Mouse (Mus musculus) ES-E14 (cell line): ENCODE measurements around the gene G430095P16Rik. TPM values are rescaled to one million over a fixed set of nuclear protein-coding genes. Genes with fewer than 3 reads are reported as not detected.
A peak's percentile ranks its signal among the peaks of the same experiment; 100 is the strongest.

Experiments
- DNase-seq: peaks from one replicate; pipeline ENCODE4 v3.0.0-alpha.2; 2013; ENCODE audit warnings: low read depth, low spot score
- H3K27ac ChIP-seq: 2 replicates; pipeline ENCODE4 v1.5.1; 2012; ENCODE audit warnings: low read depth, mild to moderate bottlenecking, low read length, moderate library complexity, mixed read lengths; ENCODE audit not compliant: poor library complexity, insufficient read depth, severe bottlenecking
- H3K36me3 ChIP-seq: 2 replicates; pipeline ENCODE4 v1.6.1; 2012; ENCODE audit warnings: mild to moderate bottlenecking, low read length, moderate library complexity, mixed read lengths; ENCODE audit not compliant: control insufficient read depth, poor library complexity, insufficient read depth, severe bottlenecking
- H3K4me1 ChIP-seq, 2 experiments: fragments of 150-350 bp in 1 of 2; sonication (generic) in 1 of 2; 2 replicates each; pipeline ENCODE4 v1.6.1; 2012; ENCODE audit warnings: low read length in 2 of 2, mild to moderate bottlenecking in 1 of 2, mixed read lengths in 1 of 2; ENCODE audit not compliant: control insufficient read depth in 2 of 2, insufficient read depth in 2 of 2, poor library complexity in 1 of 2
- H3K4me3 ChIP-seq, 2 experiments: fragments of 150-350 bp in 1 of 2; sonication (generic) in 1 of 2; 2 replicates each; pipeline ENCODE4 v1.5.1; 2012; ENCODE audit warnings: low read length in 2 of 2, low read depth in 1 of 2, mild to moderate bottlenecking in 1 of 2, mixed read lengths in 1 of 2; ENCODE audit not compliant: insufficient read depth in 1 of 2, poor library complexity in 1 of 2, severe bottlenecking in 1 of 2
- H3K9ac ChIP-seq: 2 replicates; pipeline ENCODE4 v1.6.1; 2012; ENCODE audit warnings: low read depth, mild to moderate bottlenecking, low read length, mixed read lengths; ENCODE audit not compliant: poor library complexity, insufficient read depth, severe bottlenecking
- H3K9me3 ChIP-seq: fragments of 150-350 bp; sonication (generic); 2 replicates; pipeline ENCODE4 v1.6.1; 2012; ENCODE audit warnings: low read depth, mild to moderate bottlenecking, low read length; ENCODE audit not compliant: control insufficient read depth, insufficient read depth
- CHD2 ChIP-seq: IDR thresholded peaks from 2 replicates; pipeline ENCODE4 v1.6.1; 2014; ENCODE audit warnings: mild to moderate bottlenecking, low read depth, low read length, inconsistent platforms
- HCFC1 ChIP-seq: IDR thresholded peaks from 2 replicates; pipeline ENCODE4 v1.6.1; 2012; ENCODE audit warnings: low read length, inconsistent platforms, borderline replicate concordance; ENCODE audit not compliant: insufficient read depth
- MAFK ChIP-seq: IDR thresholded peaks from 2 replicates; pipeline ENCODE4 v1.6.1; 2014; ENCODE audit warnings: mild to moderate bottlenecking, low read depth, low read length, inconsistent platforms; ENCODE audit not compliant: insufficient read depth
- ZC3H11A ChIP-seq: IDR thresholded peaks from 2 replicates; pipeline ENCODE4 v1.6.1; 2012; ENCODE audit warnings: low read depth, mild to moderate bottlenecking, inconsistent platforms, low read length, borderline replicate concordance
- ZNF384 ChIP-seq: IDR thresholded peaks from 2 replicates; pipeline ENCODE4 v1.6.1; 2012; ENCODE audit warnings: low read depth, low read length, inconsistent platforms
- in situ Hi-C, 2 experiments: fragments of 600-800 bp; cut with MboI; formaldehyde crosslinking; loops; one replicate each; pipeline ENCODE4 v1.15.1; 2025; ENCODE audit warnings: low sequenced_read_pairs in 2 of 2, inconsistent platforms in 1 of 2; ENCODE audit not compliant: unreplicated experiment in 2 of 2
- total RNA-seq: library from RNA; depleted of rRNA; stranded (reverse); fragments of 300-350 nt; gene quantifications from 2 replicates; pipeline ENCODE4 v1.2.3, GENCODE M21; 2012

The G430095P16Rik gene
- total RNA-seq, 1 experiment: 2.1 TPM

DNA sequence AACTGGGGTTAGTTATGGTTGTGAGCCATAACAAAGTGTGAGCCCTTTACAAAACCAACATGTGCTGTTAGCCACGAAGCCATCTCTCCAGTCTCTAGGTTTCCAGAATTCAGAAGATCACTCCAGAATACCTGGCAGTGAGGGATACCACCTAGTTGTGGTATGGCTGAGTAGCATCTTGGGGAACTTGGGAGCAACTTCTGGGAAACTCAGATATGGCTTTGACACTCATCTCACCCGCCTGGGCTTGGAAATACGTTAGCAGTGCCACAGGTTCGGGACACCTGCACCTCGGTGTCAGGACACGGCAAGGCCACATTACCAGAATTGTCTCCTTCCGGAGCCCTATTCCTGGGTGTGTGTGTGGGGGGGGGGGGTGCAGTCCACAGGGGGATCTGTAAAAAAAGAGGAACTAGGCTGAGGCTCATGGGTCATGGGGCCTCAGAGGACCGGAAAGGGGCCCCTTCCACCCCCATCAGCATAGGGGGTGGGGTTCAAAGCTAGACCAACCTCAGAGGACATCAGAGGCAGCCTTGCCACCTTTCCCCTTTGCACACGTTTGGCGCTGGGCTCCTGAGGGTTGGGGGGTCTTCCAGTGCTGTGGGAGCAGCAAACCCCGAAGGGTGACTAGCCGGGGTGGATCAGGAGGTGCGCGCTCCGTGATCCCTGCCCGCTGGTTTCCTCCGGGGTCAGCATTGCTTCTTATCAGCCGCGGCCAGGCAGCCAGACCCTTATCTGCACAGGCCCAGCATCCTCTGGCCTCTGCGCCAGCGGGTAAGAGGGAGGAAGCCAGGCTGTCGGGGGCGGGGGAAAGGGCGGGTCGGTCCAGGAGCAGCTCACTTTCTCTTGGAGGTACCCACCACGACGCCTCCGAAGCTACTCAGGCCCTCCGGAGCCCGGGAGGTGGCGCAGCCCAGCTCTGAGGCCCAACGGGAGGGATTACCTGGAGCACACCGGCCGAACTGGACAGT lies 21.6 kb upstream of the G430095P16Rik start, which contains the start of gene Lyl1:
Gene Lyl1 (plus strand): TSS at position 517 of the 971 bp plus-strand sequence.
- peaks cover 27% of the 10 kb centered on the region for H3K36me3 ChIP-seq
- TF ChIP-seq MAFK (no peak), CHD2 (no peak), HCFC1 (no peak), ZNF384 (no peak), ZC3H11A (no peak)
- no peak within 1 kb of the TSS for H3K27ac ChIP-seq
- H3K4me1 ChIP-seq: peaks cover 2 to 26% of the 10 kb centered on the region in 2 experiments; a peak in 2 of 4 replicates
- in situ Hi-C loops: loop anchor here in 1 of 2 experiments (10.0 kb wide), 2 partner anchors 74 to 114 kb away; no protein-coding TSS in a partner anchor
- H3K9me3 ChIP-seq: no peaks in the 10 kb centered on the region
- peak within 1 kb of the TSS; percentile 0; the same call in 1 of the 2 replicates for H3K9ac ChIP-seq
- no peak for DNase-seq
- H3K4me3 ChIP-seq: peak within 1 kb of the TSS; percentile 19 to 35; a peak in 2 of 4 replicates

DNA sequence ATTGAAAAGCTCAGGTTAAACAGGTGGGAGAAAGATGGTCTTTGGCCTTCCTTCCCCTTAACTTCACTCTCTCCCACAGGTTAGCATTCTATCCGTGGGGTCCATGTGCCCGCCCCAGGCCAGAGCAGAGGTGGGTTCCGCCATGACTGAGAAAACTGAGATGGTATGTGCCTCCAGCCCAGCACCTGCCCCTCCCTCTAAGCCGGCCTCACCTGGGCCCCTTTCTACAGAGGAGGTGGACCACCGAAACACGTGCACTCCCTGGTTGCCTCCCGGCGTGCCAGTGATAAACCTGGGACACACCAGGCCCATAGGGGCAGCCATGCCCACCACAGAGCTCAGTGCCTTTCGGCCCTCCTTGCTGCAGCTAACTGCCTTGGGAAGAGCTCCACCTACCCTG lies 20.2 kb upstream of the G430095P16Rik start:
- peaks cover 20% of the 10 kb centered on the region for H3K36me3 ChIP-seq
- no peak overlapping the region for H3K4me3 ChIP-seq
- H3K9ac ChIP-seq: no peak overlapping the region
- peaks cover 2 to 36% of the 10 kb centered on the region in 2 experiments; a peak in 2 of 4 replicates for H3K4me1 ChIP-seq
- no peak for DNase-seq
- TF ChIP-seq ZNF384 (no peak), ZC3H11A (no peak), MAFK (no peak), HCFC1 (no peak), CHD2 (no peak)
- in situ Hi-C loops: loop anchor here in 1 of 2 experiments (10.0 kb wide), 2 partner anchors 72 to 112 kb away; no protein-coding TSS in a partner anchor
- no peaks in the 10 kb centered on the region for H3K9me3 ChIP-seq
- no peak overlapping the region for H3K27ac ChIP-seq

DNA sequence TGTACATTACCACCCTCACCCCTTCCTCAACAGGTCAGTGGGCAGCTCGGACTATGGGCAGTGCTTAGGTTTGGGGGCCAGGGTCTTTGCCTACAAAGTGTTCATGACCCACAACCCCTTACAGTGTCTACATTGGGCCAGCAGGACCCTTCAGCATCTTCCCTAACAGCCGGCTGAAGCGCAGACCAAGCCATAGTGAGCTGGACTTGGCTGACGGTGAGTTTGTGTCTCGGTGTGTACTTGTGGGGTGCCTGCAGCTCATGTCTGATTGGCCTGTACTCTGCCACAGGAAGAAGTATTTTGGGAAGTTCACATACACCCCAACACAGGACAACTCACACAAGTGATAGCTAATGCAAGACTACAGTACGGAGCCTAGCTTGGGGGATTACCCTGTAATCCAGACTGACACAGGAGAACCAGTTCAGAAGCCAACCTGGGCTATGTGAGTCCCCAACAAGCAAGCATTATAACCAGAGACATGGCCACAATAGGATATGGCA lies 19.8 kb upstream of the G430095P16Rik start:
- in situ Hi-C loops: loop anchor here in 1 of 2 experiments (10.0 kb wide), 2 partner anchors 72 to 112 kb away; no protein-coding TSS in a partner anchor
- Histone ChIP-seq H3K4me3 (no peak overlapping the region), H3K9me3 (no peaks in the 10 kb centered on the region), H3K4me1 (peaks cover 2 to 39% of the 10 kb centered on the region in 2 experiments; a peak in 2 of 4 replicates), H3K36me3 (peaks cover 17% of the 10 kb centered on the region), H3K9ac (no peak overlapping the region), H3K27ac (no peak overlapping the region)
- no peak for TF ChIP-seq ZC3H11A
- TF ChIP-seq ZNF384: no peak
- TF ChIP-seq HCFC1: no peak
- TF ChIP-seq MAFK: no peak
- TF ChIP-seq CHD2: no peak
- no peak for DNase-seq

DNA sequence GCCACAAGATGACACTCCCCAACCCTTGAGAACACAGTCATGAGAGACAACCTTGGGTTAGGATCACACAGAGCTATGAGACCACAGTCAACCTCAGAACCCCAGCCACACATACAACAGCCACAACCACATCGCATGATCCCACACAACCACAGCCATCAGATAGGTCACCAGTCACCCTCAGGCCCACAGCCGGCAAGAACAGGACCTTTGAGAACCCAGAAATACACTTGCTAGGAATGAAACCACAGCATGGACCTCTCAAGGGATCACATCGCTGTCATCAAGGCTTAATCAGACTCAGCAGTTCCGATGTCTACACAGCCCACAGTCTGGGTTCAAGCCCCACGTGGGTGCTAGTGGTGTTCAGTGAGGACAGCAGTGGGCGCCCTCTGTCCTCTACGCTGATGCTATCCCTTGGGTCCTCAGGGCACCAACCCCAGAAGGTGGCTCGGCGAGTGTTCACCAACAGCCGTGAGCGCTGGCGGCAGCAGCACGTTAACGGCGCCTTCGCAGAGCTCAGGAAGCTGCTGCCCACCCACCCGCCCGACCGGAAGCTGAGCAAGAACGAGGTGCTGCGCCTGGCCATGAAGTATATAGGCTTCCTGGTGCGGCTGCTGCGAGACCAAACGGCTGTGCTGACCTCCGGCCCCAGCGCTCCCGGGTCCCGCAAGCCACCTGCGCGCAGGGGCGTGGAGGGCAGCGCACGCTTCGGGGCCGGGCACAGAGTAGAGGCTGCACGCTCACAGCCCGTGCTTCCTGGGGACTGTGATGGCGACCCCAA lies 19.1 kb upstream of the G430095P16Rik start:
- DNase-seq: no peak
- in situ Hi-C loops: loop anchor here in 1 of 2 experiments (10.0 kb wide), 2 partner anchors 71 to 111 kb away; no protein-coding TSS in a partner anchor
- Histone ChIP-seq H3K4me3 (peak overlapping the region; percentile 24 to 66; a peak in 3 of 4 replicates), H3K27ac (no peak overlapping the region), H3K9ac (peak overlapping the region; percentile 59; the same call in 1 of the 2 replicates), H3K36me3 (peaks cover 12% of the 10 kb centered on the region), H3K9me3 (no peaks in the 10 kb centered on the region), H3K4me1 (peaks cover 2 to 42% of the 10 kb centered on the region in 2 experiments; a peak in 2 of 4 replicates)
- TF ChIP-seq ZNF384 (no peak), ZC3H11A (no peak), HCFC1 (no peak), CHD2 (no peak), MAFK (no peak)
